Mouse (Mus musculus) G1E (cell line): ENCODE results near the gene Tas1r2. TPM values are rescaled to one million over a fixed set of nuclear protein-coding genes. Genes with fewer than 3 reads are reported as not detected.

Source experiments
- ATAC-seq: 2 replicates; pipeline ENCODE4 v1.8.0; 2016; ENCODE audit warnings: mild to moderate bottlenecking; ENCODE audit not compliant: insufficient number of reproducible peaks, poor library complexity, low FRiP score, severe bottlenecking; ENCODE audit errors: extremely low read depth
- DNase-seq: peaks from one replicate; pipeline ENCODE4 v3.0.0; 2012; ENCODE audit warnings: low spot score
- H3K27me3 ChIP-seq: 2 replicates; pipeline ENCODE4 v1.6.1; 2012; ENCODE audit warnings: mild to moderate bottlenecking, low read length, inconsistent platforms; ENCODE audit not compliant: insufficient read depth
- H3K36me3 ChIP-seq: replicated peaks from 2 replicates; pipeline ENCODE3; 2012; ENCODE audit warnings: mild to moderate bottlenecking, inconsistent platforms
- H3K4me1 ChIP-seq: 2 replicates; pipeline ENCODE4 v1.6.1; 2012; ENCODE audit warnings: low read depth, low read length, inconsistent platforms, mixed read lengths; ENCODE audit not compliant: insufficient read depth
- H3K4me3 ChIP-seq: 2 replicates; pipeline ENCODE4 v1.5.1; 2012; ENCODE audit warnings: low read depth, mild to moderate bottlenecking, inconsistent platforms, low read length, moderate library complexity, mixed read lengths
- H3K9me3 ChIP-seq: replicated peaks from 2 replicates; pipeline ENCODE4 v1.6.1; 2012; ENCODE audit warnings: inconsistent platforms
- CTCF ChIP-seq: IDR thresholded peaks from 2 replicates; pipeline ENCODE4 v1.5.1; 2012; ENCODE audit warnings: low read depth, low read length, inconsistent platforms, mixed read lengths
- GATA1 ChIP-seq: IDR thresholded peaks from 2 replicates; pipeline ENCODE4 v1.6.1; 2012; ENCODE audit warnings: borderline replicate concordance, low read length, inconsistent platforms, mixed read lengths
- GATA2 ChIP-seq: IDR thresholded peaks from 2 replicates; pipeline ENCODE4 v1.6.1; 2012; ENCODE audit warnings: low read depth, low read length, inconsistent platforms, borderline replicate concordance
- POLR2AphosphoS5 ChIP-seq: IDR thresholded peaks from 2 replicates; pipeline ENCODE4 v1.6.1; 2012; ENCODE audit warnings: low read depth, low read length, inconsistent platforms; ENCODE audit not compliant: insufficient replicate concordance
- TAL1 ChIP-seq: conservative IDR thresholded peaks from 2 replicates; pipeline ENCODE4 v1.6.1; 2012; ENCODE audit warnings: low read depth, low read length, inconsistent platforms, mixed read lengths
- polyA plus RNA-seq: library from polyadenylated mRNA; stranded (reverse); fragments of >175 nt; gene quantifications from 2 replicates; pipeline ENCODE4 v1.2.3, GENCODE M21; 2012
- total RNA-seq, 2 experiments: library from RNA; stranded (forward) in 1 of 2; stranded (reverse) in 1 of 2; fragments of 200-1000 nt in 1 of 2; fragments of >200 nt in 1 of 2; fragmentation: Nextera tagmentation in 1 of 2; gene quantifications; 2 replicates each; pipeline ENCODE4 v1.2.3; 2014 to 2017

The Tas1r2 gene
- total RNA-seq (2014; fragmentation: Nextera tagmentation) (not detected in 2 replicates), total RNA-seq (2017) (0.12 TPM in 1 of 2 replicates, not detected in the other), polyA plus RNA-seq (not detected in 2 replicates)

GRCm38 (mm10) chr4:139653238-139653637 is at the start of gene Tas1r2:
TSS of gene Tas1r2 (plus strand) at chr4:139653538.
- Histone ChIP-seq H3K4me1 (peaks cover 2% of the 10 kb centered on the region), H3K27me3 (peaks cover 5% of the 10 kb centered on the region; the same call in 1 of the 2 replicates), H3K9me3 (no peaks in the 10 kb centered on the region), H3K4me3 (no peak within 1 kb of the TSS), H3K36me3 (peaks cover 33% of the 10 kb centered on the region)
- no peak for ATAC-seq
- TF ChIP-seq TAL1, result no peak
- TF ChIP-seq POLR2AphosphoS5, result no peak
- no peak for TF ChIP-seq GATA1
- TF ChIP-seq CTCF, result no peak
- no peak for TF ChIP-seq GATA2
- DNase-seq, result no peak

- H3K4me3 ChIP-seq, result no peak overlapping the region
- H3K27me3 ChIP-seq, result peaks cover 47% of the 10 kb centered on the region
- H3K36me3 ChIP-seq, result no peaks in the 10 kb centered on the region
- TF ChIP-seq GATA1 (no peak), POLR2AphosphoS5 (no peak), GATA2 (no peak), CTCF (no peak), TAL1 (no peak)
- ATAC-seq, result no peak
- H3K9me3 ChIP-seq, result no peaks in the 10 kb centered on the region
- DNase-seq, result no peak
- H3K4me1 ChIP-seq, result peaks cover 14% of the 10 kb centered on the region
Observed at GRCm38 (mm10) chr4:139605216-139605615, 48.1 kb upstream of the Tas1r2 start.

GRCm38 (mm10) chr4:139606732-139607131 is 46.6 kb upstream of the Tas1r2 start:
- TF ChIP-seq POLR2AphosphoS5 (no peak), GATA1 (no peak), GATA2 (no peak), CTCF (no peak), TAL1 (no peak)
- H3K4me1 ChIP-seq, result peaks cover 19% of the 10 kb centered on the region
- H3K36me3 ChIP-seq, result no peaks in the 10 kb centered on the region
- peaks cover 37% of the 10 kb centered on the region for H3K27me3 ChIP-seq
- ATAC-seq, result no peak
- no peaks in the 10 kb centered on the region for H3K9me3 ChIP-seq
- no peak overlapping the region for H3K4me3 ChIP-seq
- DNase-seq, result no peak

GRCm38 (mm10) chr4:139608975-139609374 is 44.4 kb upstream of the Tas1r2 start:
- TF ChIP-seq CTCF, result no peak
- no peak for TF ChIP-seq GATA1
- TF ChIP-seq TAL1, result no peak
- ATAC-seq (no peak), DNase-seq (no peak)
- Histone ChIP-seq H3K27me3 (peaks cover 32% of the 10 kb centered on the region), H3K4me1 (peaks cover 16% of the 10 kb centered on the region), H3K9me3 (peaks cover 9% of the 10 kb centered on the region), H3K4me3 (no peak overlapping the region), H3K36me3 (peaks cover 3% of the 10 kb centered on the region)

- no peak for TF ChIP-seq CTCF
- no peak for TF ChIP-seq POLR2AphosphoS5
- no peak for TF ChIP-seq GATA2
- no peak for TF ChIP-seq GATA1
- no peak for TF ChIP-seq TAL1
- peaks cover 27% of the 10 kb centered on the region for H3K4me1 ChIP-seq
- H3K4me3 ChIP-seq, result no peak overlapping the region
- no peak for ATAC-seq
- peaks cover 19% of the 10 kb centered on the region for H3K9me3 ChIP-seq
- peaks cover 18% of the 10 kb centered on the region; the same call in 1 of the 2 replicates for H3K27me3 ChIP-seq
- H3K36me3 ChIP-seq, result peaks cover 9% of the 10 kb centered on the region
- DNase-seq, result no peak
Observed at GRCm38 (mm10) chr4:139610954-139611353, 42.4 kb upstream of the Tas1r2 start.

- no peak for ATAC-seq
Observed at GRCm38 (mm10) chr4:139611542-139611953, 41.8 kb upstream of the Tas1r2 start.

More at GRCm38 (mm10) chr4:139611542-139611953, 41.8 kb upstream of the Tas1r2 start:
- Histone ChIP-seq H3K4me1 (peaks cover 33% of the 10 kb centered on the region), H3K4me3 (no peak overlapping the region), H3K9me3 (peaks cover 19% of the 10 kb centered on the region), H3K36me3 (peaks cover 9% of the 10 kb centered on the region), H3K27me3 (peaks cover 13% of the 10 kb centered on the region; the same call in 1 of the 2 replicates)
- peak; percentile 53 for DNase-seq
- no peak for TF ChIP-seq GATA2
- peak; percentile 88 for TF ChIP-seq CTCF
- TF ChIP-seq POLR2AphosphoS5, result no peak
- TF ChIP-seq GATA1, result no peak
